Mouse (Mus musculus): Measurements from ENCODE around the gene Akt1s1. TPM values are rescaled to one million over a fixed set of nuclear protein-coding genes. Genes with fewer than 3 reads are reported as not detected.

Gene Akt1s1
- total and polyA plus RNA-seq, 3 experiments = 9.5 to 24.2 (median 23.3) TPM

GRCm38 (mm10) chr7:44849416-44850111, 773 bp downstream of the Akt1s1 start (continued):
- TF ChIP-seq MXI1 (IDR thresholded peaks at IDR 0.05; ENCODE audit: low read depth, low read length) (peak; percentile 93), JUN (IDR thresholded peaks at IDR 0.05; ENCODE audit: insufficient read depth, low read depth, low read length) (no peak), MAFK (IDR thresholded peaks at IDR 0.05; ENCODE audit: insufficient replicate concordance, low read length) (no peak; the same call in 1 of the 2 replicates), SIN3A (IDR thresholded peaks at IDR 0.05; ENCODE audit: low read length) (peak; percentile 80; the same call in 1 of the 2 replicates), ELF1 (IDR thresholded peaks at IDR 0.05; ENCODE audit: low read depth, low read length) (no peak), CHD1 (IDR thresholded peaks at IDR 0.05; ENCODE audit: low read depth, low read length) (no peak), MAZ (IDR thresholded peaks at IDR 0.05; ENCODE audit: low read depth, low read length) (peak; percentile 63; the same call in 1 of the 2 replicates), ZC3H11A (IDR thresholded peaks at IDR 0.05; ENCODE audit: low read depth, low read length) (no peak), UBTF (IDR thresholded peaks at IDR 0.05; ENCODE audit: low read depth, low read length) (0 out of 2 replicates have a peak, but pooled peaks have one; percentile 18), ETS1 (conservative IDR thresholded peaks at IDR 0.05; ENCODE audit: low read depth, low read length) (no peak), GABPA (IDR thresholded peaks at IDR 0.05; ENCODE audit: insufficient replicate concordance, low read depth, low read length) (no peak; the same call in 1 of the 2 replicates), E2F4 (IDR thresholded peaks at IDR 0.05; ENCODE audit: insufficient replicate concordance, low read depth, low read length) (no peak), KAT2A (IDR thresholded peaks at IDR 0.05; ENCODE audit: insufficient replicate concordance, low read length) (peak; percentile 83; the same call in 1 of the 2 replicates), USF2 (conservative IDR thresholded peaks at IDR 0.05; ENCODE audit: low read depth, low read length) (no peak; the same call in 1 of the 2 replicates)

- H3K4me1 ChIP-seq (ENCODE audit: control insufficient read depth in 1 of 2, insufficient read depth in 2 of 2) = peaks cover 14 to 44% of the 10 kb centered on the region in 2 experiments
- DNase-seq (ENCODE audit: extremely low read depth) = peak; percentile 77
- TF ChIP-seq SIN3A (IDR thresholded peaks at IDR 0.05; ENCODE audit: low read length) (peak; percentile 24; the same call in 1 of the 2 replicates), GABPA (IDR thresholded peaks at IDR 0.05; ENCODE audit: insufficient replicate concordance, low read depth, low read length) (no peak), NELFE (IDR thresholded peaks at IDR 0.05; ENCODE audit: low read depth, low read length) (peak; percentile 47; the same call in 1 of the 2 replicates), ELF1 (IDR thresholded peaks at IDR 0.05; ENCODE audit: low read depth, low read length) (peak; percentile 69; the same call in 1 of the 2 replicates), USF1 (IDR thresholded peaks at IDR 0.05; ENCODE audit: low read depth, low read length) (no peak), MAZ (IDR thresholded peaks at IDR 0.05; ENCODE audit: low read depth, low read length) (peak; percentile 19; the same call in 1 of the 2 replicates), ZMIZ1 (IDR thresholded peaks at IDR 0.05; ENCODE audit: low read depth, low read length) (peak; percentile 59), CHD1 (IDR thresholded peaks at IDR 0.05; ENCODE audit: low read depth, low read length) (no peak), TCF12 (IDR thresholded peaks at IDR 0.05; ENCODE audit: low read depth, low read length) (peak; percentile 55), MYC (IDR thresholded peaks at IDR 0.05; ENCODE audit: low read depth, low read length) (no peak), ZNF384 (IDR thresholded peaks at IDR 0.05; ENCODE audit: low read depth, low read length) (no peak)
- H3K4me2 ChIP-seq (ENCODE audit: insufficient read depth, low read depth, poor library complexity, severe bottlenecking) = no peak overlapping the region
- H3K79me2 ChIP-seq (replicated peaks; ENCODE audit: control insufficient read depth, extremely low read depth, insufficient read depth, poor library complexity, severe bottlenecking) = peaks cover 28% of the 10 kb centered on the region
- peak overlapping the region; percentile 81 to 98 (median 93) for H3K4me3 ChIP-seq (replicated peaks in 1 of 3; ENCODE audit: low read depth in 2 of 3, low read length in 2 of 3, poor library complexity in 1 of 3)
- H3K27ac ChIP-seq (ENCODE audit: insufficient read depth, low read depth) = peak overlapping the region; percentile 94
- no peaks in the 10 kb centered on the region for H3K9me3 ChIP-seq (replicated peaks; ENCODE audit: low read length)
- peak overlapping the region; percentile 97 for H3K9ac ChIP-seq (ENCODE audit: insufficient read depth, low read depth)
- no peaks in the 10 kb centered on the region for H3K27me3 ChIP-seq (replicated peaks)
- in situ Hi-C loops (cut with MboI; ENCODE audit: low pct_ligation_motif_present, low pct_unique_long_range_greater_than_20kb, low sequenced_read_pairs) = loop anchor here (10.0 kb wide), 1 partner anchor 105 kb away; no protein-coding TSS in a partner anchor
- dilution Hi-C loops (cut with MboI; ENCODE audit: extremely low pct_ligation_motif_present, extremely low pct_unique_long_range_greater_than_20kb, low sequenced_read_pairs) = no loop called here
- H3K36me3 ChIP-seq (replicated peaks in 1 of 2; ENCODE audit: control insufficient read depth in 1 of 2, insufficient read depth in 1 of 2, low read length in 1 of 2) = peaks cover 26 to 47% of the 10 kb centered on the region in 2 experiments
These were observed 1.4 kb downstream of the Akt1s1 start for GRCm38 (mm10) chr7:44850146-44850545.

Data from CH12.LX (cell line).